Mouse (Mus musculus): ENCODE measurements around the gene Pcca.

- TF ChIP-seq CTCF (IDR thresholded peaks at IDR 0.05; ENCODE audit: control insufficient read depth, insufficient read depth, low read length) (no peak), POLR2A (IDR thresholded peaks at IDR 0.05; ENCODE audit: borderline replicate concordance, control insufficient read depth, low read depth, low read length) (no peak)
Measured at GRCm38 (mm10) chr14:122867531-122868285, 333.6 kb downstream of the Pcca start.

Measured in bone marrow, adult 2 months (tissue).